Mouse (Mus musculus): ENCODE measurements around the gene Igtp.
"Not testable (repeated sequence)": the region's sequence is repeated elsewhere in the genome, so short reads cannot be mapped to it uniquely, and the experiment has no call there.

The Igtp gene

GRCm38 (mm10) chr11:58211682-58212067 is 12.3 kb downstream of the Igtp start:
- in situ Hi-C loops (cut with MboI, MseI) = loop anchor here (10.0 kb wide), 1 partner anchor 1893 kb away; the partner anchor contains the start of gene Rai1

- in situ Hi-C loops (cut with MboI, MseI) = loop anchor here (10.0 kb wide), 1 partner anchor 1891 kb away; the partner anchor contains the start of gene Rai1
These were observed 14.5 kb downstream of the Igtp start for GRCm38 (mm10) chr11:58213673-58214342.

GRCm38 (mm10) chr11:58214391-58215048 is 15.2 kb downstream of the Igtp start:
- in situ Hi-C loops (cut with MboI, MseI) = loop anchor here (10.0 kb wide), 1 partner anchor 1890 kb away; the partner anchor contains the start of gene Rai1

GRCm38 (mm10) chr11:58215049-58215430 is 15.7 kb downstream of the Igtp start:
- in situ Hi-C loops (cut with MboI, MseI) = loop anchor here (10.0 kb wide), 1 partner anchor 1890 kb away; the partner anchor contains the start of gene Rai1

- in situ Hi-C loops (cut with MboI, MseI) = loop anchor here (10.0 kb wide), 1 partner anchor 1889 kb away; the partner anchor contains the start of gene Rai1
These were observed 16.5 kb downstream of the Igtp start for GRCm38 (mm10) chr11:58215814-58216213.

GRCm38 (mm10) chr11:58216823-58217222 is 17.5 kb downstream of the Igtp start:
- in situ Hi-C loops (cut with MboI, MseI) = loop anchor here (10.0 kb wide), 1 partner anchor 1888 kb away; the partner anchor contains the start of gene Rai1

- in situ Hi-C loops (cut with MboI, MseI) = no loop called here
These were observed 24.4 kb downstream of the Igtp start for GRCm38 (mm10) chr11:58223751-58224150.

- in situ Hi-C loops (cut with MboI, MseI) = no loop called here
These were observed 25.0 kb downstream of the Igtp start for GRCm38 (mm10) chr11:58224313-58224712.

GRCm38 (mm10) chr11:58224872-58225271 is 25.5 kb downstream of the Igtp start:
- in situ Hi-C loops (cut with MboI, MseI) = not testable (repeated sequence)

- in situ Hi-C loops (cut with MboI, MseI) = no loop called here
These were observed 26.3 kb downstream of the Igtp start for GRCm38 (mm10) chr11:58225655-58226054.

GRCm38 (mm10) chr11:58226425-58226824 is 27.1 kb downstream of the Igtp start:
- in situ Hi-C loops (cut with MboI, MseI) = no loop called here

- in situ Hi-C loops (cut with MboI, MseI) = not testable (repeated sequence)
These were observed 28.7 kb downstream of the Igtp start for GRCm38 (mm10) chr11:58228021-58228420.

GRCm38 (mm10) chr11:58230396-58230910 is 31.1 kb downstream of the Igtp start:
- in situ Hi-C loops (cut with MboI, MseI) = loop anchor here (5.0 kb wide), 1 partner anchor 33 kb away; the partner anchor contains the start of genes Igtp and Irgm2

GRCm38 (mm10) chr11:58231156-58231555 is 31.8 kb downstream of the Igtp start:
- in situ Hi-C loops (cut with MboI, MseI) = loop anchor here (5.0 kb wide), 1 partner anchor 34 kb away; the partner anchor contains the start of genes Igtp and Irgm2

GRCm38 (mm10) chr11:58234551-58234950 is 35.2 kb downstream of the Igtp start:
- in situ Hi-C loops (cut with MboI, MseI) = loop anchor here (5.0 kb wide), 1 partner anchor 37 kb away; the partner anchor contains the start of genes Igtp and Irgm2

GRCm38 (mm10) chr11:58235152-58235551 is 35.8 kb downstream of the Igtp start:
- in situ Hi-C loops (cut with MboI, MseI) = no loop called here

- in situ Hi-C loops (cut with MboI, MseI) = no loop called here
These were observed 39.8 kb downstream of the Igtp start for GRCm38 (mm10) chr11:58238840-58239791.

- in situ Hi-C loops (cut with MboI, MseI) = no loop called here
These were observed 47.9 kb downstream of the Igtp start for GRCm38 (mm10) chr11:58247294-58247693.

GRCm38 (mm10) chr11:58249203-58249981 is 50.0 kb downstream of the Igtp start:
- in situ Hi-C loops (cut with MboI, MseI) = no loop called here

- in situ Hi-C loops (cut with MboI, MseI) = no loop called here
These were observed 51.2 kb downstream of the Igtp start for GRCm38 (mm10) chr11:58250550-58250949.
